Mouse (Mus musculus) stomach, postnatal 0 days (tissue): ENCODE results near the gene Ltbp1.
A peak's percentile ranks its signal among the peaks of the same experiment; 100 is the strongest.

Experiments used
- CTCF ChIP-seq: IDR thresholded peaks from 2 replicates; pipeline ENCODE4 v1.5.1; 2016; ENCODE audit warnings: antibody characterized with exemption, low read depth, mild to moderate bottlenecking, moderate library complexity
- EP300 ChIP-seq: optimal IDR thresholded peaks from 2 replicates; pipeline ENCODE3; 2016; ENCODE audit warnings: antibody characterized with exemption

DNA sequence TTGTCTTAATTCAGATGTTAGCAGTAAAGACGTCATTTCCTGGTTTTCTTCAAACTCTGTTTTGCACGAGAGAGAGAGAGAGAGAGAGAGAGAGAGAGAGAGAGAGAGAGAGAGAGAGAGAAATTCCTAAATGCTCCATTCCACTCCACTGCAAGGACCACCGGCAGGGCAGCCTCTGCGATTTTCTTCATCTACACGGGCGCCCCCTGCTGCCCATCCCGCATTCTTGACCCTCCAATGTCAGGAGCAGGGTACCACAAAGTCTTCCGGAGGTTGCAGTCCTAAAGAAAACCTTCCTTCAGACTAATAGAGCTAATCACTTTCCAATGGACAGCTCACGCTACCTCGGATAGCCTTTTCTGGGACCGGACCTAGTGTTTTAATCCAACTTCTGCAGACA, 548 bp upstream of the Ltbp1 start:
- TF ChIP-seq CTCF (peak; percentile 87), EP300 (no peak)
